Mouse (Mus musculus) CD4-positive, CD25-positive, alpha-beta regulatory T cell, adult 9 weeks (primary cell): ENCODE data around the gene Htr2a. TPM values are rescaled to one million over a fixed set of nuclear protein-coding genes. Genes with fewer than 3 reads are reported as not detected.

Experiments used
- polyA plus RNA-seq: library from polyadenylated mRNA; unstranded; fragments of 100-300 nt; shearing (Covaris generic); gene quantifications from one replicate; pipeline ENCODE4 v1.2.1, GENCODE M21; 2017

Htr2a gene
- polyA plus RNA-seq, result not detected

DNA sequence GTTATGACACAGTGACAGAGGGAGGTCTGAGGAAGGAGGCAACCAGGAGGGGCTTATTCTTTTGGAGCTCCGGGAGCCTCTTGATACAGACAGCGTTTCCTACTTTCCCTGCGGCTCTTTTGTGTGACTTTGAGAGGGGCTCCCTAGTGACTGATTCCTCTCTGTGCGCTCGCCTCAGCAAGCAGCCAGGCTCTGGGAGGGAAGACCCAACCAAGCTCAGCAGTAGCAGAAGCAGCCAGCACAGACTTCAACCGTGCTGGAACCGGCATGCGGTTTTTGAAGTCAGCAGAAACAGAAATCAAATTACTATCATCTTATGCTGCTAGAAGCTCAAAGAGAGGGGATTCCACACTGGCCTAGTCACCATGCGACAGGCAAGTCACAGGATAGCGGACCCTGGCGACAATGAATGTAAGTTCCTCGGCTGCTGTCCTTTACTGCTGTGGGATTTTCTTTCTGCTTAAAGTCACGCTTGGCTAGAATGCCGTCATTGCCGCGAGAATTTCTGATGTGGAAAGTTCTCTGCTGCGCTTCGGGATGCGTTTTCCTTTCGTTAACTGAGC, at the start of gene Htr2a:
Gene Htr2a, plus strand, starts transcription at position 22 of the 563 bp plus-strand sequence.

DNA sequence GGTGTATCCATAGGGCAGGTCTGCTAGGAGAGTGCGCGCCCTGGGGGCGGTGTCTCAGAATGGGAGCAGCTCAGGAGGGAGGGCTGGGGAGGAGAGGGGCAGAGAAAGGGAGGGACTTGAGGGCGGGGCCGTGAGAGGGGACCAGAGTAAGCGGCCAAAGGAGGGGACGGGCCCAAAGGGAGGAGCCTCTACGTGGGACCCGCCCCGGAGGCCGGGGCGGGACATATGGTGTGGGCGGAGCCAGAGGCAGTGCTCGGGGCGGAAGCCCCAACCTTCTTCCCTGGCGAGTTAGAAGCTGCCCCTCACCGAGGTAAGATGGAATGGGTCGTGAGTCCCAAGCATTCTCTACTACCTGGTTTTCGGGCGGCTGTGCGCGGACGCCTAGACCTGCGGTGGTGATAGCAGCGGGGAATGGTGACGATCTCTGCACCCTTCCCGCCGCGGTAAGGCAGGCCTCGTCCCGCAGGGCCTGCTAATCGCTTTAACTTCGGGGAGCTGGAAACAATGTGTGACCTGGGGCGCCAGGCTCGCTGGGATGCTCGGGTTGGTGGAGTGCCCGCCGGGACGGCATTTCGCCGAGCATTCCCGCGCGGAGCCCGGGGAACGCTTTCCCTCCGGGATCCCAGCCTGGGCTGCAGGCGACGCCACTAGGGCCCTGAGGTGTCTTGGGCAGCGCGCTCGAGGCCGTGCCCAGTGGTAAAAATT, 91.6 kb downstream of the Htr2a start, which contains the start of gene Esd:
Gene Esd, plus strand, starts transcription at position 219 of the 705 bp plus-strand sequence.

Other genes with a start within 250 kb of the Htr2a start
- gene Esd, start 91.5 kb downstream of the Htr2a start, polyA plus RNA-seq, result 199 TPM